Mouse (Mus musculus): Measurements from ENCODE around the gene Cd93.

- TF ChIP-seq EP300 (IDR thresholded peaks at IDR 0.05; ENCODE audit: insufficient read depth, low read depth, low read length) = no peak
- no peak for TF ChIP-seq POLR2A (IDR thresholded peaks at IDR 0.05; ENCODE audit: insufficient read depth, low read depth, low read length)
- TF ChIP-seq CTCF (IDR thresholded peaks at IDR 0.05) = no peak
These were observed 3.6 kb downstream of the Cd93 start for GRCm38 (mm10) chr2:148439691-148440276.

Measured in heart, adult 2 months (tissue).